Mouse (Mus musculus): ENCODE results near the gene Daam1. TPM values are rescaled to one million over a fixed set of nuclear protein-coding genes. Genes with fewer than 3 reads are reported as not detected.

Daam1 gene
- polyA plus RNA-seq, 1 experiment from 2014 or later, result 7.4 TPM

DNA sequence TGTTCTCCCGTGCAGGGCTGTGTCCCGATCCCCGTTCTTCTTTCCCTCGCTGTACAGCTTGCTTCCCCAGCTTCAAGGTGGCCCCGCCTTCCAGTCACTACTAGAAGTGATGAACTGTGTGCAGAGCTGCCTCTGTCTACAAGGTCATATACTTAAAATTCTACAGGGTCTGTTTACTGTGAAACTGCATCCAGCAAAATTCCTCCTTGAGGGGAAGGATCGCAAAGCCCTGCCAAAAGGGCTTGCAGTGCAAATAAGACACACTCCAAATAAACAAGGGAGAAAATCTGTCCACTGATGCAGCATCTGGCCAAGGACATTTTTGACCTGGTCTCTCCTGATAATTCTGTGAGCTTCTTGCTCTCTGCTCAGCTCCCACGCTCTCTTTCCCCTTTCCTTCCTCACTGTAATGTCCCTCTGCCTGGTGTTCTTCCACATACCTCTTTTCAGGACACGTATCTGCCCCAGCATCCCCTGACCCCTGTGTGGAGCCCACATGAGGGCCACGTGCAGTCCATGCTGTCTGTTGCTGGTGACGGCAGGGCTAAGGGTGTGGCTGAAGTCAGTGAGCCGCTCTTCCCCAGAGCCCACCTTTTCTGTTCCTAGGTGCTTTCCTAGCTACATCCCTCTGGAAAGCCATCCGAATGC, 141.9 kb downstream of the Daam1 start:
- H3K4me1 ChIP-seq, result peaks cover 28% of the 10 kb centered on the region
- 84% methylated on average over 12 of the region's 12 CpGs for WGBS
- no peak for DNase-seq (ENCODE audit: low spot score)
- H3K9me3 ChIP-seq, result no peaks in the 10 kb centered on the region
- no peak overlapping the region for H3K4me3 ChIP-seq
- H3K27me3 ChIP-seq (replicated peaks; ENCODE audit: low read depth, poor library complexity, severe bottlenecking), result no peaks in the 10 kb centered on the region
- H3K27ac ChIP-seq (replicated peaks), result no peak overlapping the region
- peaks cover 58% of the 10 kb centered on the region for H3K36me3 ChIP-seq (replicated peaks)

DNA sequence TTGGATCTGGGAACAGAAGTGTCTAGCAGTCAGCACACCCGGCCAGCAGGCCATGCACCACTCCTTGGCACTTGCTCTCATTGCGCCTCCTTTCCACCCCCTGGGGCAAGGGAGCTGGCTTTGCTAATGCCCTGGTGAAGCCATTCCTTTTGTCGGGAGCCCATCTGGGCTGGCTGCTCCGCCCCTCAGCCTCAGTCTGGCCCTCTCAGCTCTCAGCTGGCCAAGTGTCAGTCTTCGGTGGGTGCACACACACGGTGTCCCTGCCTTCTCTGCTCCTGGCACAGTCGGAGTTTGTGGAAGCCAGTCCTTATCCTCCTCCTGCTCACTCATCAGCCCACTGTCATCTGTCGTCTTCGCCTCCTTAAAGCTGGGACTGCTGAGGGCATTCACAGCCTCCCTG, 142.7 kb downstream of the Daam1 start:
- peaks cover 29% of the 10 kb centered on the region for H3K4me1 ChIP-seq
- H3K27ac ChIP-seq (replicated peaks), result no peak overlapping the region
- 67% methylated on average over 9 of the region's 9 CpGs for WGBS
- H3K36me3 ChIP-seq (replicated peaks), result peaks cover 59% of the 10 kb centered on the region
- no peak overlapping the region for H3K4me3 ChIP-seq
- no peak for DNase-seq (ENCODE audit: low spot score)
- no peaks in the 10 kb centered on the region for H3K27me3 ChIP-seq (replicated peaks; ENCODE audit: low read depth, poor library complexity, severe bottlenecking)
- no peaks in the 10 kb centered on the region for H3K9me3 ChIP-seq

DNA sequence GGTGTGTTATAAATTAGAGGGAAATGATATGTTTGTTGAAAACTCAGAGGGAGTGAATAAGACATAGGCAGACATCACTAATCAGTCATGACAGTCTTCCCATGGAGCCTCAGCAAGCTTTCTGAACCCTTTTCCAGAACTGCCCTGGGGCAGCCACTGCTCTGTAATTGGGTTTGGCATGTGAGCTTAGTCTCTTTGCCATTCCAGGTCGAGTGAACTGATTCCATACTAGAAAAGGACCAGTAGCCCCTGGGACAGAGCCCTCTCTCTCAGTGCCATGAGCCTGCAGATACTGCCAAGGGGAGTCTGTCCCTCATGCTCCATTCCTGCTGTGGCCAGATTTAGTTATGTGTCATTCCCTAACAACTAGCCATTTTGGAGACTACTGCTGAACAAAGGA, 144.7 kb downstream of the Daam1 start:
- 35% methylated on average over 1 of the region's 1 CpGs for WGBS
- no peak for DNase-seq (ENCODE audit: low spot score)
- Histone ChIP-seq H3K36me3 (replicated peaks) (peaks cover 68% of the 10 kb centered on the region), H3K4me3 (no peak overlapping the region), H3K27me3 (replicated peaks; ENCODE audit: low read depth, poor library complexity, severe bottlenecking) (no peaks in the 10 kb centered on the region), H3K4me1 (peaks cover 22% of the 10 kb centered on the region), H3K9me3 (no peaks in the 10 kb centered on the region), H3K27ac (replicated peaks) (no peak overlapping the region)

DNA sequence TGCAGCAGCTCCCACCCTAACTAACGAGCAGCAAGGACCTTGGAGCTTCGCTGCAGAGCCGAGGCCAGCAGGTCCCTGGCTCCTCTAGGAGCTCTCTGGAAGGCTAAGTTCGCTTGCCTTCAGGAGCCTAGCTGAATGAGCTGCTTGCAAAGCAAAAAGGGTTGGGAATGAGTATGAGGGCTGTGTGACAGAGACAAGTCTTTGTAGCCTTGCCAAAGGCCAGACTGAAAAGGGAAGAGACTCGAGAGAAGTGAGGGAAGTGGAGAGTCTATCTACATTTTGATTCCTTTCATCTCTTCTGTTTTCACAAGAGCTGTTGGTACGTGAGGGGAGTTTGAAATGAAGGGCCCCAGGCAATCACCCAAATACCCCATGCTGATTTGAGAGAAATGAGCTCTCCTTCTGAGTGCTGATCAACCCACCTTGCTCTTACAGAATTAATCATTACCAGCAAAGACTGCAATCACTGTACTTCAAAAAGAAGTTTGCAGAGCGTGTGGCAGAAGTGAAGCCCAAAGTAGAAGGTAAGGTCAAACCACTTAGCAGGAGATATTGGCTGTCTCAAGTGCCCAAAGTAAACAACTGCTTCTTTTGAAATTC, 145.6 kb downstream of the Daam1 start:
- no peaks in the 10 kb centered on the region for H3K27me3 ChIP-seq (replicated peaks; ENCODE audit: low read depth, poor library complexity, severe bottlenecking)
- no peaks in the 10 kb centered on the region for H3K9me3 ChIP-seq
- WGBS, result 61% methylated on average over 7 of the region's 7 CpGs
- no peak overlapping the region for H3K27ac ChIP-seq (replicated peaks)
- no peak overlapping the region for H3K4me3 ChIP-seq
- DNase-seq (ENCODE audit: low spot score), result no peak
- peaks cover 72% of the 10 kb centered on the region for H3K36me3 ChIP-seq (replicated peaks)
- peaks cover 22% of the 10 kb centered on the region for H3K4me1 ChIP-seq

DNA sequence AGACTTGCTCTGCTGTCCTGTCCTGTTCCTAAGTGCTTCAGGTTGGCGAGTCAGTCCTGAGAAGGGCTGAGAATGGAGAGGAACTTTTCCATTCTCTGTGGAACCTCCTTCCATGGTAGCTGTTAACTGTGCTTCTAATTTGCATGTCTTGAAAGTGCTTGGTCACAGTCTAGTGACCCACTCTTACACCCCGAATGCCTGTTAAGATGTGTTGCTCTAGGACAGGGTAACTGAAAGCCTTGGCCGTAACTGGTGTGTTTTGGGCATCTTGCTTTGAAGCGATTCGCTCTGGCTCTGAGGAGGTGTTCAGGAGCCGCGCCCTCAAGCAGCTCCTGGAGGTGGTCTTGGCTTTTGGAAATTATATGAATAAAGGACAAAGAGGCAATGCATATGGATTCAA, 146.5 kb downstream of the Daam1 start:
- Histone ChIP-seq H3K4me3 (no peak overlapping the region), H3K36me3 (replicated peaks) (peaks cover 71% of the 10 kb centered on the region), H3K27ac (replicated peaks) (no peak overlapping the region), H3K9me3 (no peaks in the 10 kb centered on the region), H3K4me1 (peaks cover 22% of the 10 kb centered on the region), H3K27me3 (replicated peaks; ENCODE audit: low read depth, poor library complexity, severe bottlenecking) (no peaks in the 10 kb centered on the region)
- DNase-seq (ENCODE audit: low spot score), result no peak
- 94% methylated on average over 7 of the region's 7 CpGs for WGBS

DNA sequence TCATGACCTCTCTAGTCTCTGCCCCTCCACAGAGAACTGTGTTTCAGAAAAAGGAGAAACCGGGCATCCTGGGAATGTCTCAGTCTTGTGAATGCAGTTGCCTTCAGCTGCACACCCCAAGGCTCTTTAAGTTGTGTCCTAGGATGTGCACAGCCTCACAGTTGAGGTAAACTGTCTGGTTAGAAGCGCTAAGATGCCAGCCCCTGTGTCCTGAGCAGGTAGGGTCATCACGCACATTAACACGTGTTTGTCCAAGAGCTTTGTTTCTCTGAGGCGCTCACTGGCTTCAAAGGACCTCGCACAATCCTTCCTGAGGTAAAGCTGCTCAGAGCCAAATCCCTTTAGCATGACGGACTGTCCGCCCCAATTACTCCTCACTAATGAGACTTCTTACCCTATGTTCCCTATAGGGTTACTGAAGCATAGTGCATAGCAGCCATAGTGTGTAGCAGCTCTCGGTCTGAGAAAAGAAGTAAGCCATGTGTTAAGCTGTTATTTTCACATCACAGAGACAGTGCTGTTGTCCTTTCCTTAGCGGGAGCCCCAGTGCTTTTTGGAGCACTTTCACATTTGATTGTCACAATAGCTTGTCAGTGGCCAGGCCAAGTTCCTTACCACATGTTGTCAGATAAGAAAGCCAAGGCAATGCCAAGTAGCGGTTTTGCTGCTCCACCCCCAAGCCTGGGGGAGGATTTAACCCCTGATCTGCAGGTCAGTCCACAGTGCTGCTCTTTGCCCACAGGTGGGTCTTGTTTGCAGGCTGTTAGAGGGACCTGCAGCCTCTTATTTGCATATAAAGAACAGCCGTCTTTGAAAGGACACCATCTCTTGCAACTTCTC, 147.9 kb downstream of the Daam1 start:
- H3K27ac ChIP-seq (replicated peaks), result no peak overlapping the region
- 56% methylated on average over 12 of the region's 12 CpGs for WGBS
- DNase-seq (ENCODE audit: low spot score), result no peak
- H3K9me3 ChIP-seq, result no peaks in the 10 kb centered on the region
- H3K36me3 ChIP-seq (replicated peaks), result peaks cover 73% of the 10 kb centered on the region
- H3K4me3 ChIP-seq, result no peak overlapping the region
- H3K27me3 ChIP-seq (replicated peaks; ENCODE audit: low read depth, poor library complexity, severe bottlenecking), result no peaks in the 10 kb centered on the region
- H3K4me1 ChIP-seq, result peaks cover 22% of the 10 kb centered on the region

DNA sequence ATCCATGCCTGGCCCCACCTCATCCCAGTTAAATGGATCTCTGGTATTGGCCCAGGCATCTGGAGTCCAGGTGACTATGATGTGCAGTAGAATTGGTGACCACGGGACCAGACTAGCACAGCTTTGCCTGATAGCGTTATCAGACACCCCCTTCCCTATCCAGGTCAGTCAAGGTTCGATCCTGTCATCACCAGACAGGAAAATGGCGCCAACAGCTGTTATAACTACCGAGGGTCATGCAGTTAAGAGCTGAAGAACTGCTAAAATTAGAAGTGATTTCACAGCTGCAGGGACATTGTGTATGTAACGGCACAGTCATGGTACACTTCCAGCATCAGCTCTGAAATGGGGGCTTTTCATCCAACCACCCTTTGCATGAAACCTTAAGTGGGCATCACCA, 149.3 kb downstream of the Daam1 start:
- H3K4me1 ChIP-seq, result peaks cover 22% of the 10 kb centered on the region
- DNase-seq (ENCODE audit: low spot score), result no peak
- H3K4me3 ChIP-seq, result no peak overlapping the region
- no peak overlapping the region for H3K27ac ChIP-seq (replicated peaks)
- WGBS, result 78% methylated on average over 6 of the region's 6 CpGs
- no peaks in the 10 kb centered on the region for H3K27me3 ChIP-seq (replicated peaks; ENCODE audit: low read depth, poor library complexity, severe bottlenecking)
- H3K36me3 ChIP-seq (replicated peaks), result peaks cover 83% of the 10 kb centered on the region
- no peaks in the 10 kb centered on the region for H3K9me3 ChIP-seq

DNA sequence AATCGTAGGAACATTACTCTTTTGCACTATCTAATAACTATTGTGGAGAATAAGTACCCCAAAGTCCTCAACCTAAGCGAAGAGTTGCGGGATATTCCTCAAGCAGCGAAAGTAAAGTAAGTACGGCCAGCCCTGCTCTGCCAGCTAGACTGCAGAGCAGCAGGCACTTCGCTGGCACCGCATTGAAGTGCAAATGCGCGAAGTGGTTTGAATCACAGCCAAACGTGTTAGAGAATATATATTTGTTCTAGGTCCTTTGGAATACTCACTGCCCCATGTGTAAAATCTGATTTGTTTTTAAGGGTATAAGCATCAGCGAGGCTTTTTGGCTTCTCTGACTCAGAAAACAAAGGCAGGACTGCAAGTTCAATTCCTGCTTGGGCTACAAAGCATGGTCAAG, 149.9 kb downstream of the Daam1 start:
- Histone ChIP-seq H3K36me3 (replicated peaks) (peaks cover 83% of the 10 kb centered on the region), H3K27ac (replicated peaks) (no peak overlapping the region), H3K4me1 (peaks cover 20% of the 10 kb centered on the region), H3K9me3 (no peaks in the 10 kb centered on the region), H3K4me3 (no peak overlapping the region), H3K27me3 (replicated peaks; ENCODE audit: low read depth, poor library complexity, severe bottlenecking) (no peaks in the 10 kb centered on the region)
- 94% methylated on average over 11 of the region's 11 CpGs for WGBS
- DNase-seq (ENCODE audit: low spot score), result no peak

DNA sequence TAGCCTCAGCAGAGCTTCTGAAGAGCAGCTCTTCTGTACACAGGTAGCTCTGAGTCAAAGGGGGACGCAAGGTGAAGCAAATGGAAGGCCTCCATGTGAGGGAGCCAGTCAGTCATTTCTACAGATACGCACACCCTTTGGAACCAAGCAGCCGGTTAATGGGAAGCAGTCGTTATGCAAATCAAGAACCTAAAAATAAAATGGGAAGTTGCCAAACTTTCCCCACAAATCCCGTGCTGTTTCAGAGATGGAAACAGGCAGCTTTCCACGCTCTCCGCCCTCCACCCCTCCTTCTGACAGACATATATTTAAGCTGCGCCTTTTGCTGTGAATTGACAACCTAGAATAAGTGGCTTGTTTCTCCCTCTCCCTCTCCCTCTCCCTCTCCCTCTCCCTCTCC, 150.4 kb downstream of the Daam1 start:
- H3K36me3 ChIP-seq (replicated peaks), result peaks cover 83% of the 10 kb centered on the region
- H3K27me3 ChIP-seq (replicated peaks; ENCODE audit: low read depth, poor library complexity, severe bottlenecking), result no peaks in the 10 kb centered on the region
- 85% methylated on average over 8 of the region's 8 CpGs for WGBS
- H3K27ac ChIP-seq (replicated peaks), result no peak overlapping the region
- DNase-seq (ENCODE audit: low spot score), result no peak
- H3K4me3 ChIP-seq, result no peak overlapping the region
- peaks cover 14% of the 10 kb centered on the region for H3K4me1 ChIP-seq
- no peaks in the 10 kb centered on the region for H3K9me3 ChIP-seq

DNA sequence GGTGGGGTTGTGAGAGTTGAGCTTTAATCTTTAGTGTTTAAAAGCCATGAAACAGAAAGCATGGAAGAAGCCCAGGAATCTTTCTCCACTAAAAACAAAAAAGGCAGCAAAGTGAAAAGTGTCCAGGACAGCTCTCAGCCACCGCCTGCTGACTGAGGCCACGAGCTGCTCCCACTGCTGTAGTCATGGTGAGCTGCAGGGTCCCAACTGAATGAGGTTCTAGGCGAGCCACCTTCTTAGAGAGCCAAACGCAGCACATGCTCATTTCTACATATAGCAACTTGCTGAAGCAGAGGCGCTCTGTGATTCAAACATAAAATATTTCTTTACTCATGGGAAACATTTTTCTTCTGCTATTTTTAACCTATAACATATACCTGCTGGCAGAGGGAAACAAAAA, 150.9 kb downstream of the Daam1 start:
- H3K9me3 ChIP-seq, result no peaks in the 10 kb centered on the region
- H3K4me3 ChIP-seq, result no peak overlapping the region
- H3K4me1 ChIP-seq, result peaks cover 11% of the 10 kb centered on the region
- no peak overlapping the region for H3K27ac ChIP-seq (replicated peaks)
- WGBS, result 86% methylated on average over 5 of the region's 5 CpGs
- DNase-seq (ENCODE audit: low spot score), result no peak
- peaks cover 83% of the 10 kb centered on the region for H3K36me3 ChIP-seq (replicated peaks)
- H3K27me3 ChIP-seq (replicated peaks; ENCODE audit: low read depth, poor library complexity, severe bottlenecking), result no peaks in the 10 kb centered on the region

DNA sequence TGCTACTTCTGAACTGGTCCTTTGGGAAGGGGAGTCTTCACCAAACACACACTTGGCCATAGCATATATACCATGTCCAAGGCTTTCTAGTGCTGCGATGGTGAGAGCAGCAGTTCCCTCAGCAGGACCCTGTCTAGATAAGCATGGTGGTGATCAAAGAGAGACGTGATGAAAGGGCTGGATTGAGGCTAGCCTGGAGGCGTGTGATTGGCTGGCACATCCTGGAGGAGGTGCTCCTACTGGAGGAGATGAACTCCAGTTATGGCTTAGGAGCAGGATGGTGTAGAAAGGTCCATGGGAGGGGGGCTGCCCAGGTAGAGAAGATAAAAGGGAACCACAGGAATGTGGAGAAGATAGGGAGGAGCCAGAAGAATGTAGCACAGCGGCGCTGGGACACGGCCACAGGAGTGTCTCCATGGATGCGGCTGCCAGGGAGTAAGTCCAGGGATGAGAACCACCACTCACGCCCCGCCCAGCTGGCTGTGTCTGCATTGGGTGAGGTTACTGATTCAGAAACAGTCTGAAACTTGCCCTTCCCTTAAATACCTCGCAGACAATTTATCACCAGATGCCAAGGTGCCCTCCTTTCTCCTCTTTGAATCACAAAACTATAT, 152.3 kb downstream of the Daam1 start:
- Histone ChIP-seq H3K27ac (replicated peaks) (no peak overlapping the region), H3K27me3 (replicated peaks; ENCODE audit: low read depth, poor library complexity, severe bottlenecking) (no peaks in the 10 kb centered on the region), H3K36me3 (replicated peaks) (peaks cover 80% of the 10 kb centered on the region), H3K9me3 (no peaks in the 10 kb centered on the region), H3K4me1 (peaks cover 9% of the 10 kb centered on the region), H3K4me3 (no peak overlapping the region)
- 87% methylated on average over 10 of the region's 10 CpGs for WGBS
- DNase-seq (ENCODE audit: low spot score), result no peak

DNA sequence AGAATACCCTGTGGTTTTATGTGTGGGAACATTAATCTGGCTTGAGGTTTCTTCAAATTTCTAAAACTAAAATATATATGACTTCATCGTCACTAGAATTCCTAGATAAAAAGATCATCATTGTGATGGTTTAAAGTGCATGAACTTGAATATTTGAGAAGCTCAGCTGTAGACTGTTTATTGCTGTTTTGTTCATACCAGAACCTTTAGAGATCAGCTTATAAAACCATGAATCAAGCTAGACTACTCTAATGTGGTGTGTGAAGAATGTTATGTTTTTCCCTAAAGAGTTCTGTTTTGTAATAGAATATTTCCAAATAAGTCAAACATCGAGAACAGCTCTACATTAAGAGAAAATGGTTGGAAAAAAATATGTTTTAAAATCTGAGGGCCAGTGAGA, 156.3 kb downstream of the Daam1 start:
- Histone ChIP-seq H3K27me3 (replicated peaks; ENCODE audit: low read depth, poor library complexity, severe bottlenecking) (no peaks in the 10 kb centered on the region), H3K36me3 (replicated peaks) (peaks cover 81% of the 10 kb centered on the region), H3K27ac (replicated peaks) (no peak overlapping the region), H3K9me3 (no peaks in the 10 kb centered on the region), H3K4me3 (no peak overlapping the region), H3K4me1 (no peaks in the 10 kb centered on the region)
- DNase-seq (ENCODE audit: low spot score), result no peak
- WGBS, result 90% methylated on average over 2 of the region's 2 CpGs
